Mouse (Mus musculus): ENCODE measurements around the gene Sgcd. TPM values are rescaled to one million over a fixed set of nuclear protein-coding genes. Genes with fewer than 3 reads are reported as not detected.

Sgcd gene
- polyA plus RNA-seq, 1 experiment = 0.07 TPM

GRCm38 (mm10) chr11:47247703-47248344, 740.9 kb downstream of the Sgcd start:
- H3K4me1 ChIP-seq (ENCODE audit: control insufficient read depth, insufficient read depth, low read length) = no peaks in the 10 kb centered on the region
- no peak overlapping the region for H3K27ac ChIP-seq (ENCODE audit: control insufficient read depth, insufficient read depth, low read depth, low read length)
- peak overlapping the region; percentile 1; the same call in 1 of the 2 replicates for H3K4me3 ChIP-seq (ENCODE audit: control insufficient read depth, low read depth, low read length)
- TF ChIP-seq CTCF (IDR thresholded peaks at IDR 0.05; ENCODE audit: control insufficient read depth, insufficient read depth, insufficient replicate concordance, low read depth, low read length) = no peak
- no peak for TF ChIP-seq POLR2A (IDR thresholded peaks at IDR 0.05; ENCODE audit: control insufficient read depth, low read depth, low read length)
- H3K36me3 ChIP-seq (ENCODE audit: control insufficient read depth, insufficient read depth, low read length) = no peaks in the 10 kb centered on the region
- H3K27me3 ChIP-seq (ENCODE audit: control insufficient read depth, insufficient read depth, low read length) = no peaks in the 10 kb centered on the region

- Histone ChIP-seq H3K27me3 (ENCODE audit: control insufficient read depth, insufficient read depth, low read length) (no peaks in the 10 kb centered on the region), H3K27ac (ENCODE audit: control insufficient read depth, insufficient read depth, low read depth, low read length) (no peak overlapping the region), H3K4me3 (ENCODE audit: control insufficient read depth, low read depth, low read length) (no peak overlapping the region), H3K36me3 (ENCODE audit: control insufficient read depth, insufficient read depth, low read length) (no peaks in the 10 kb centered on the region), H3K4me1 (ENCODE audit: control insufficient read depth, insufficient read depth, low read length) (no peaks in the 10 kb centered on the region)
- no peak for TF ChIP-seq POLR2A (IDR thresholded peaks at IDR 0.05; ENCODE audit: control insufficient read depth, low read depth, low read length)
- TF ChIP-seq CTCF (IDR thresholded peaks at IDR 0.05; ENCODE audit: control insufficient read depth, insufficient read depth, insufficient replicate concordance, low read depth, low read length) = no peak
Measured at GRCm38 (mm10) chr11:47242401-47242800, 746.4 kb downstream of the Sgcd start.

GRCm38 (mm10) chr11:47228222-47228621, 760.5 kb downstream of the Sgcd start:
- no peaks in the 10 kb centered on the region for H3K27me3 ChIP-seq (ENCODE audit: control insufficient read depth, insufficient read depth, low read length)
- no peaks in the 10 kb centered on the region for H3K36me3 ChIP-seq (ENCODE audit: control insufficient read depth, insufficient read depth, low read length)
- TF ChIP-seq CTCF (IDR thresholded peaks at IDR 0.05; ENCODE audit: control insufficient read depth, insufficient read depth, insufficient replicate concordance, low read depth, low read length) (no peak), POLR2A (IDR thresholded peaks at IDR 0.05; ENCODE audit: control insufficient read depth, low read depth, low read length) (no peak)
- H3K27ac ChIP-seq (ENCODE audit: control insufficient read depth, insufficient read depth, low read depth, low read length) = no peak overlapping the region
- no peak overlapping the region for H3K4me3 ChIP-seq (ENCODE audit: control insufficient read depth, low read depth, low read length)
- H3K4me1 ChIP-seq (ENCODE audit: control insufficient read depth, insufficient read depth, low read length) = no peaks in the 10 kb centered on the region

GRCm38 (mm10) chr11:47224148-47224547, 764.6 kb downstream of the Sgcd start:
- Histone ChIP-seq H3K36me3 (ENCODE audit: control insufficient read depth, insufficient read depth, low read length) (no peaks in the 10 kb centered on the region), H3K4me3 (ENCODE audit: control insufficient read depth, low read depth, low read length) (no peak overlapping the region), H3K4me1 (ENCODE audit: control insufficient read depth, insufficient read depth, low read length) (no peaks in the 10 kb centered on the region), H3K27me3 (ENCODE audit: control insufficient read depth, insufficient read depth, low read length) (no peaks in the 10 kb centered on the region), H3K27ac (ENCODE audit: control insufficient read depth, insufficient read depth, low read depth, low read length) (no peak overlapping the region)
- TF ChIP-seq CTCF (IDR thresholded peaks at IDR 0.05; ENCODE audit: control insufficient read depth, insufficient read depth, insufficient replicate concordance, low read depth, low read length) = no peak
- no peak for TF ChIP-seq POLR2A (IDR thresholded peaks at IDR 0.05; ENCODE audit: control insufficient read depth, low read depth, low read length)

DNA sequence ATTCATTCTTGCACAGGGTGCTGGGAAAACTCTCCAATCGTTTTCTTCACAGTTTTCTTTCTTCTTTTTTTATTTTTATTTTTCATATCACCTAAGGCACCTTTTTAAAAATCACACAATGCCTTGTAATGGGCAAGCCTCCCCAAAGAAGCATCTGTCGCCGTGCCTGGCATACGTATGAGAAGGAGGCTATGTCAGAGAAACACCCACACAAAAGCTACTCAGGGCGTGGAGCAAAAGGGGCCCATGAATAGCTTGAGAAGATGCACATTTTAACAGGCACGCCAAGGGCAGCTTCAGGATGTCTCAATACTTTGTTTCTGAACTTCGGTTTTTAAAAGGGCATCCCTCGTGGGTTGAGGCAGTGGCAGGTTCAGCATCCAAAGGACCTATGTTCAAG, 777.2 kb downstream of the Sgcd start:
- TF ChIP-seq POLR2A (IDR thresholded peaks at IDR 0.05; ENCODE audit: control insufficient read depth, low read depth, low read length) (no peak), CTCF (IDR thresholded peaks at IDR 0.05; ENCODE audit: control insufficient read depth, insufficient read depth, insufficient replicate concordance, low read depth, low read length) (no peak)
- Histone ChIP-seq H3K4me1 (ENCODE audit: control insufficient read depth, insufficient read depth, low read length) (no peaks in the 10 kb centered on the region), H3K27ac (ENCODE audit: control insufficient read depth, insufficient read depth, low read depth, low read length) (no peak overlapping the region), H3K36me3 (ENCODE audit: control insufficient read depth, insufficient read depth, low read length) (no peaks in the 10 kb centered on the region), H3K4me3 (ENCODE audit: control insufficient read depth, low read depth, low read length) (no peak overlapping the region), H3K27me3 (ENCODE audit: control insufficient read depth, insufficient read depth, low read length) (no peaks in the 10 kb centered on the region)

GRCm38 (mm10) chr11:47206461-47206860, 782.3 kb downstream of the Sgcd start:
- H3K4me3 ChIP-seq (ENCODE audit: control insufficient read depth, low read depth, low read length) = no peak overlapping the region
- TF ChIP-seq POLR2A (IDR thresholded peaks at IDR 0.05; ENCODE audit: control insufficient read depth, low read depth, low read length) (no peak), CTCF (IDR thresholded peaks at IDR 0.05; ENCODE audit: control insufficient read depth, insufficient read depth, insufficient replicate concordance, low read depth, low read length) (no peak)
- H3K36me3 ChIP-seq (ENCODE audit: control insufficient read depth, insufficient read depth, low read length) = no peaks in the 10 kb centered on the region
- no peaks in the 10 kb centered on the region for H3K4me1 ChIP-seq (ENCODE audit: control insufficient read depth, insufficient read depth, low read length)
- H3K27me3 ChIP-seq (ENCODE audit: control insufficient read depth, insufficient read depth, low read length) = no peaks in the 10 kb centered on the region
- no peak overlapping the region for H3K27ac ChIP-seq (ENCODE audit: control insufficient read depth, insufficient read depth, low read depth, low read length)

DNA sequence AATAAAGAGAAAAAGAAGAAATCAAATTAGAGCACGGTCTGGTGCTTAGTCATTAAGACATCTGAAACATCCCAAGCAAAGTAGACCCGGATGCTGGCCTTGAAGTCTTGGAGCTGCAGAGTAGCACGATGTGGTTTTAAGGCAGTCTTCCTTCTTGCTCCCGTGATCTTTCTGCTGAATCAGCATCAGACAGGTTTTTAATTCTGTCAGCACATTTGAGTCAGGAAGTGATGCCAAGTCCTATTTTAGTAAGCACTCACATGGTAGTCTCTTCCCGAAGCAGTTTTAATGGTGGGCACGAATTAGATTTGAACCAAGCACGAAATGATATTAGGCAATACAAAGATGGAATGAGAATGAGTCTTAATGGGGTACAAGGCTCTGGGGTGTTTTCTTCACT, 789.7 kb downstream of the Sgcd start:
- Histone ChIP-seq H3K4me1 (ENCODE audit: control insufficient read depth, insufficient read depth, low read length) (no peaks in the 10 kb centered on the region), H3K36me3 (ENCODE audit: control insufficient read depth, insufficient read depth, low read length) (no peaks in the 10 kb centered on the region), H3K27ac (ENCODE audit: control insufficient read depth, insufficient read depth, low read depth, low read length) (no peak overlapping the region), H3K4me3 (ENCODE audit: control insufficient read depth, low read depth, low read length) (no peak overlapping the region), H3K27me3 (ENCODE audit: control insufficient read depth, insufficient read depth, low read length) (no peaks in the 10 kb centered on the region)
- TF ChIP-seq CTCF (IDR thresholded peaks at IDR 0.05; ENCODE audit: control insufficient read depth, insufficient read depth, insufficient replicate concordance, low read depth, low read length) = no peak
- TF ChIP-seq POLR2A (IDR thresholded peaks at IDR 0.05; ENCODE audit: control insufficient read depth, low read depth, low read length) = no peak

Data from testis, adult 2 months (tissue).